Mouse (Mus musculus): Measurements from ENCODE around the gene Atxn7l2.

The Atxn7l2 gene

GRCm38 (mm10) chr3:108205601-108206000 is 5.1 kb downstream of the Atxn7l2 start:
- in situ Hi-C loops (cut with MboI, MseI): no loop called here

- in situ Hi-C loops (cut with MboI, MseI): no loop called here
These were observed 6.3 kb downstream of the Atxn7l2 start for GRCm38 (mm10) chr3:108204470-108204869.

GRCm38 (mm10) chr3:108203621-108204325 is 7.0 kb downstream of the Atxn7l2 start:
- in situ Hi-C loops (cut with MboI, MseI): no loop called here

- in situ Hi-C loops (cut with MboI, MseI): no loop called here
These were observed 7.5 kb downstream of the Atxn7l2 start for GRCm38 (mm10) chr3:108203212-108203611.

- in situ Hi-C loops (cut with MboI, MseI): no loop called here
These were observed 8.2 kb downstream of the Atxn7l2 start for GRCm38 (mm10) chr3:108202506-108202905.

- in situ Hi-C loops (cut with MboI, MseI): no loop called here
These were observed 10.1 kb downstream of the Atxn7l2 start, which contains the start of gene Cyb561d1 for GRCm38 (mm10) chr3:108200329-108201323. Gene Cyb561d1 (minus strand): TSS chr3:108201212.

GRCm38 (mm10) chr3:108199231-108199630 is 11.5 kb downstream of the Atxn7l2 start:
- in situ Hi-C loops (cut with MboI, MseI): no loop called here

- in situ Hi-C loops (cut with MboI, MseI): no loop called here
These were observed 13.7 kb downstream of the Atxn7l2 start for GRCm38 (mm10) chr3:108197066-108197497.

GRCm38 (mm10) chr3:108195941-108196590 is 14.7 kb downstream of the Atxn7l2 start:
- in situ Hi-C loops (cut with MboI, MseI): no loop called here

- in situ Hi-C loops (cut with MboI, MseI): no loop called here
These were observed 15.4 kb downstream of the Atxn7l2 start for GRCm38 (mm10) chr3:108195287-108195686.

- in situ Hi-C loops (cut with MboI, MseI): no loop called here
These were observed 17.0 kb downstream of the Atxn7l2 start for GRCm38 (mm10) chr3:108193686-108194085.

- in situ Hi-C loops (cut with MboI, MseI): no loop called here
These were observed 20.8 kb downstream of the Atxn7l2 start for GRCm38 (mm10) chr3:108189897-108190296.

GRCm38 (mm10) chr3:108188716-108189490 is 21.8 kb downstream of the Atxn7l2 start:
- in situ Hi-C loops (cut with MboI, MseI): no loop called here

GRCm38 (mm10) chr3:108187111-108187795 is 23.5 kb downstream of the Atxn7l2 start:
- in situ Hi-C loops (cut with MboI, MseI): no loop called here

GRCm38 (mm10) chr3:108186098-108187047 is 24.4 kb downstream of the Atxn7l2 start, which contains the start of gene Amigo1:
Gene Amigo1 (plus strand): TSS chr3:108186335.
- in situ Hi-C loops (cut with MboI, MseI): no loop called here

- in situ Hi-C loops (cut with MboI, MseI): no loop called here
These were observed 25.2 kb downstream of the Atxn7l2 start for GRCm38 (mm10) chr3:108185460-108186097.

GRCm38 (mm10) chr3:108184742-108185141 is 26.0 kb downstream of the Atxn7l2 start:
- in situ Hi-C loops (cut with MboI, MseI): no loop called here

GRCm38 (mm10) chr3:108180514-108180913 is 30.2 kb downstream of the Atxn7l2 start:
- in situ Hi-C loops (cut with MboI, MseI): no loop called here

Data from T-helper 1 cell (primary cell).